Mouse (Mus musculus) MEL (cell line): ENCODE results near the gene Man1c1. TPM values are rescaled to one million over a fixed set of nuclear protein-coding genes. Genes with fewer than 3 reads are reported as not detected.

Source experiments
- DNase-seq: peaks from one replicate; pipeline ENCODE4 v3.0.0; 2011; ENCODE audit warnings: low read depth, low spot score
- H3K27ac ChIP-seq: 2 replicates; pipeline ENCODE4 v1.5.1; 2012; ENCODE audit warnings: low read depth, mild to moderate bottlenecking, control low read depth, low read length, moderate library complexity; ENCODE audit not compliant: control insufficient read depth
- H3K27me3 ChIP-seq, 2 experiments: fragments of 150-350 bp in 1 of 2; sonication (generic) in 1 of 2; 2 replicates each; pipeline ENCODE4 v1.6.1; 2012; ENCODE audit warnings: low read length in 2 of 2, mild to moderate bottlenecking in 2 of 2, improper control_type of control experiment in 1 of 2, moderate library complexity in 1 of 2; ENCODE audit not compliant: insufficient read depth in 2 of 2, control insufficient read depth in 1 of 2
- H3K36me3 ChIP-seq, 2 experiments: 2 replicates each; pipeline ENCODE4 v1.6.1; 2012 to 2014; ENCODE audit warnings: low read length in 2 of 2, improper control_type of control experiment in 1 of 2, inconsistent platforms in 1 of 2, mild to moderate bottlenecking in 1 of 2; ENCODE audit not compliant: insufficient read depth in 2 of 2, control insufficient read depth in 1 of 2
- H3K4me1 ChIP-seq, 2 experiments: fragments of 150-350 bp in 1 of 2; sonication (generic) in 1 of 2; 2 replicates each; pipeline ENCODE4 v1.6.1; 2012; ENCODE audit warnings: low read length in 2 of 2, improper control_type of control experiment in 1 of 2, mild to moderate bottlenecking in 1 of 2; ENCODE audit not compliant: insufficient read depth in 2 of 2, control insufficient read depth in 1 of 2
- H3K4me3 ChIP-seq, 2 experiments: fragments of 150-350 bp in 1 of 2; sonication (generic) in 1 of 2; 2 replicates each; pipeline ENCODE4 v1.5.1; 2012; ENCODE audit warnings: low read depth in 2 of 2, low read length in 2 of 2, mild to moderate bottlenecking in 2 of 2, moderate library complexity in 2 of 2, control low read depth in 1 of 2, improper control_type of control experiment in 1 of 2; ENCODE audit not compliant: control insufficient read depth in 1 of 2, insufficient read depth in 1 of 2
- H3K79me2 ChIP-seq: 2 replicates; pipeline ENCODE4 v1.6.1; 2012; ENCODE audit warnings: mild to moderate bottlenecking, low read length, moderate library complexity; ENCODE audit not compliant: control insufficient read depth, poor library complexity, insufficient read depth
- H3K9ac ChIP-seq: 2 replicates; pipeline ENCODE4 v1.6.1; 2012; ENCODE audit warnings: low read depth, mild to moderate bottlenecking, control low read depth, low read length, moderate library complexity; ENCODE audit not compliant: control insufficient read depth, poor library complexity, severe bottlenecking
- H3K9me3 ChIP-seq: fragments of 150-350 bp; sonication (generic); replicated peaks from 2 replicates; pipeline ENCODE4 v1.6.1; 2012; ENCODE audit warnings: mild to moderate bottlenecking, low read length, improper control_type of control experiment, moderate library complexity; ENCODE audit not compliant: insufficient read depth
- BHLHE40 ChIP-seq: IDR thresholded peaks from 2 replicates; pipeline ENCODE4 v1.6.1; 2012; ENCODE audit warnings: low read depth, mild to moderate bottlenecking, inconsistent platforms, low read length, improper control_type of control experiment, borderline replicate concordance
- CHD1 ChIP-seq: IDR thresholded peaks from 2 replicates; pipeline ENCODE4 v1.6.1; 2012; ENCODE audit warnings: low read depth, mild to moderate bottlenecking, inconsistent platforms, low read length, improper control_type of control experiment
- CHD2 ChIP-seq: IDR thresholded peaks from 2 replicates; pipeline ENCODE4 v1.6.1; 2011; ENCODE audit warnings: low read length, improper control_type of control experiment
- E2F4 ChIP-seq: IDR thresholded peaks from 2 replicates; pipeline ENCODE4 v1.6.1; 2011; ENCODE audit warnings: low read depth, low read length, improper control_type of control experiment, borderline replicate concordance
- EP300 ChIP-seq, 2 experiments: IDR thresholded peaks; 2 replicates each; pipeline ENCODE4 v1.6.1; 2011; ENCODE audit warnings: improper control_type of control experiment in 2 of 2, low read length in 2 of 2, low read depth in 1 of 2, mild to moderate bottlenecking in 1 of 2
- ETS1 ChIP-seq: IDR thresholded peaks from 2 replicates; pipeline ENCODE4 v1.6.1; 2012; ENCODE audit warnings: low read depth, mild to moderate bottlenecking, inconsistent platforms, low read length, improper control_type of control experiment, moderate library complexity
- HCFC1 ChIP-seq: IDR thresholded peaks from 2 replicates; pipeline ENCODE4 v1.6.1; 2012; ENCODE audit warnings: low read depth, mild to moderate bottlenecking, inconsistent platforms, low read length, improper control_type of control experiment, moderate library complexity
- JUND ChIP-seq: IDR thresholded peaks from 2 replicates; pipeline ENCODE4 v1.6.1; 2011; ENCODE audit warnings: low read depth, mild to moderate bottlenecking, improper control_type of control experiment, low read length
- MAFK ChIP-seq: IDR thresholded peaks from 2 replicates; pipeline ENCODE4 v1.6.1; 2011; ENCODE audit warnings: low read depth, mild to moderate bottlenecking, low read length, improper control_type of control experiment, borderline replicate concordance
- MEF2A ChIP-seq: IDR thresholded peaks from 2 replicates; pipeline ENCODE4 v1.6.1; 2014; ENCODE audit warnings: low read depth, mild to moderate bottlenecking, inconsistent platforms, low read length, improper control_type of control experiment; ENCODE audit not compliant: poor library complexity, insufficient replicate concordance, severe bottlenecking; ENCODE audit errors: extremely low read depth
- MYB ChIP-seq: IDR thresholded peaks from 2 replicates; pipeline ENCODE4 v1.6.1; 2011; ENCODE audit warnings: mild to moderate bottlenecking, low read depth, low read length, improper control_type of control experiment
- RAD21 ChIP-seq: IDR thresholded peaks from 2 replicates; pipeline ENCODE4 v1.6.1; 2011; ENCODE audit warnings: mild to moderate bottlenecking, low read depth, low read length, improper control_type of control experiment
- SMC3 ChIP-seq: IDR thresholded peaks from 2 replicates; pipeline ENCODE4 v1.6.1; 2011; ENCODE audit warnings: low read depth, low read length, improper control_type of control experiment
- USF1 ChIP-seq: IDR thresholded peaks from 2 replicates; pipeline ENCODE4 v1.6.1; 2014; ENCODE audit warnings: low read depth, mild to moderate bottlenecking, inconsistent platforms, low read length, improper control_type of control experiment, moderate library complexity
- ZC3H11A ChIP-seq: IDR thresholded peaks from 2 replicates; pipeline ENCODE4 v1.6.1; 2012; ENCODE audit warnings: low read depth, mild to moderate bottlenecking, inconsistent platforms, low read length, improper control_type of control experiment
- ZMIZ1 ChIP-seq: IDR thresholded peaks from 2 replicates; pipeline ENCODE4 v1.6.1; 2012; ENCODE audit warnings: low read depth, mild to moderate bottlenecking, inconsistent platforms, low read length, improper control_type of control experiment, moderate library complexity
- ZNF384 ChIP-seq: IDR thresholded peaks from 2 replicates; pipeline ENCODE4 v1.6.1; 2012; ENCODE audit warnings: low read depth, mild to moderate bottlenecking, inconsistent platforms, low read length, improper control_type of control experiment
- polyA plus RNA-seq, 2 experiments: library from polyadenylated mRNA; stranded (reverse) in 1 of 2; unstranded in 1 of 2; fragments of >175 nt in 1 of 2; fragments of >200 nt in 1 of 2; gene quantifications; 2 replicates each; pipeline versions ENCODE4 v1.2.1 to v1.2.4; 2012; ENCODE audit warnings: low replicate concordance in 2 of 2, low read depth in 1 of 2; ENCODE audit not compliant: insufficient read length in 2 of 2, insufficient read depth in 1 of 2, missing spikeins in 1 of 2
- total RNA-seq: library from RNA; depleted of rRNA; stranded (reverse); fragments of 300-350 nt; gene quantifications from 2 replicates; pipeline ENCODE4 v1.2.3, GENCODE M21; 2012

The Man1c1 gene
- total and polyA plus RNA-seq, 3 experiments = 1.9 to 5.2 TPM; not detected in 1

DNA sequence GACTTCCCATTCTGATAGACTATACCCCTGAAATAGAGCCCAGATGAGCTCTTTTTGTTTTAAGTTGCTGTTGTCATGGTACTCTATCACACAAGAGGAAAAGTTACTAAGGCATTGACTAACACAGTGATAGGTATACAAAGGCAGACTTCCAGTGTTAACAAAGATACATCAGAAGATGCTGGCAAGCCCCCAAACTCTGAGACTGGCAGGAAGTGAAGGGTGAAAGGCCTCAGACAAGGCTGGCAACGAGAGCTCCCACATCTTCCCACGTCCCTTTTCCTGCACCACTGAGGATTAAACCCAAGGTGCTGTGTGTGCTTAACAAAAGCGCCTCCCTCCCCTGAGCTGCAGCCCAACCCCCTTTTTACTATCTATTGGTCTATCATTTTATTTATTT, 19.2 kb upstream of the Man1c1 start:
- H3K9me3 ChIP-seq = no peaks in the 10 kb centered on the region
- no peak for TF ChIP-seq JUND
- TF ChIP-seq CHD1 = no peak
- no peak for TF ChIP-seq SMC3
- no peak for TF ChIP-seq RAD21
- no peak for TF ChIP-seq USF1
- TF ChIP-seq HCFC1 = no peak
- no peak for TF ChIP-seq MYB
- TF ChIP-seq CHD2 = no peak
- no peak for TF ChIP-seq ETS1
- TF ChIP-seq MEF2A = no peak
- no peak for TF ChIP-seq E2F4
- TF ChIP-seq ZMIZ1 = no peak
- no peak for TF ChIP-seq EP300 (IDR thresholded peaks at IDR 0.05; ENCODE audit: low read depth in 1 of 2, low read length in 2 of 2)
- TF ChIP-seq ZC3H11A = no peak
- DNase-seq = no peak

DNA sequence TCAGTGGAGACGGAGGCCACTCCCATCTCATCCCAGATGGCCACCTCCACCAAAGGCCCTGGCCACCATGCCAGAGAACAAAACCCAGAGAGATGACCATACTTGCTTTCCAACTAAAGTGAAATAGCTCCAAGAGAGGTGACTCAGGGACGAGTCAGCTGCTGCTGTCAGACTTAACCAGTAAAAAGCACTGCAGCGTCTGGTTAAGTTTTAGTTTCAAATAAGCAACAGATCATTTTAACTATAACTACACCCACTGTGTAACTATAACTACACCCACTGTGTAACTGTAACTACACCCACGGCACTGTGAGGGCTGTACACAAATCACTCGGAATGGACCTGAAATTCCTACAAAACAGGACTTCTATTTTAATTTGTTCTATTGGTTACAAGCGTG, 17.0 kb upstream of the Man1c1 start:
- Histone ChIP-seq H3K36me3 (peaks cover 0 to 8% of the 10 kb centered on the region in 2 experiments; a peak in 2 of 4 replicates), H3K4me3 (no peak overlapping the region), H3K79me2 (no peaks in the 10 kb centered on the region), H3K9ac (no peak overlapping the region), H3K9me3 (no peaks in the 10 kb centered on the region), H3K4me1 (peaks cover 7 to 13% of the 10 kb centered on the region in 2 experiments), H3K27ac (no peak overlapping the region), H3K27me3 (no peaks in the 10 kb centered on the region)
- TF ChIP-seq MAFK (no peak), ZNF384 (no peak), BHLHE40 (no peak)
- DNase-seq = no peak

More for the DNA sequence above, 19.2 kb upstream of the Man1c1 start:
- H3K9ac ChIP-seq = no peak overlapping the region
- no peak overlapping the region for H3K27ac ChIP-seq
- H3K36me3 ChIP-seq = peaks cover 0 to 8% of the 10 kb centered on the region in 2 experiments; a peak in 2 of 4 replicates
- peaks cover 7 to 13% of the 10 kb centered on the region in 2 experiments for H3K4me1 ChIP-seq
- H3K4me3 ChIP-seq = no peak overlapping the region
- H3K27me3 ChIP-seq = no peaks in the 10 kb centered on the region
- no peaks in the 10 kb centered on the region for H3K79me2 ChIP-seq
